Mouse (Mus musculus) MEL (cell line): ENCODE results near the gene Erg. TPM values are rescaled to one million over a fixed set of nuclear protein-coding genes. Genes with fewer than 3 reads are reported as not detected.

Experiments used
- DNase-seq: peaks from one replicate; pipeline ENCODE4 v3.0.0; 2011; ENCODE audit warnings: low read depth, low spot score
- H3K27ac ChIP-seq: 2 replicates; pipeline ENCODE4 v1.5.1; 2012; ENCODE audit warnings: low read depth, mild to moderate bottlenecking, control low read depth, low read length, moderate library complexity; ENCODE audit not compliant: control insufficient read depth
- H3K27me3 ChIP-seq, 2 experiments: fragments of 150-350 bp in 1 of 2; sonication (generic) in 1 of 2; 2 replicates each; pipeline ENCODE4 v1.6.1; 2012; ENCODE audit warnings: low read length in 2 of 2, mild to moderate bottlenecking in 2 of 2, improper control_type of control experiment in 1 of 2, moderate library complexity in 1 of 2; ENCODE audit not compliant: insufficient read depth in 2 of 2, control insufficient read depth in 1 of 2
- H3K36me3 ChIP-seq, 2 experiments: 2 replicates each; pipeline ENCODE4 v1.6.1; 2012 to 2014; ENCODE audit warnings: low read length in 2 of 2, improper control_type of control experiment in 1 of 2, inconsistent platforms in 1 of 2, mild to moderate bottlenecking in 1 of 2; ENCODE audit not compliant: insufficient read depth in 2 of 2, control insufficient read depth in 1 of 2
- H3K4me1 ChIP-seq, 2 experiments: fragments of 150-350 bp in 1 of 2; sonication (generic) in 1 of 2; 2 replicates each; pipeline ENCODE4 v1.6.1; 2012; ENCODE audit warnings: low read length in 2 of 2, improper control_type of control experiment in 1 of 2, mild to moderate bottlenecking in 1 of 2; ENCODE audit not compliant: insufficient read depth in 2 of 2, control insufficient read depth in 1 of 2
- H3K4me3 ChIP-seq, 2 experiments: fragments of 150-350 bp in 1 of 2; sonication (generic) in 1 of 2; 2 replicates each; pipeline ENCODE4 v1.5.1; 2012; ENCODE audit warnings: low read depth in 2 of 2, low read length in 2 of 2, mild to moderate bottlenecking in 2 of 2, moderate library complexity in 2 of 2, control low read depth in 1 of 2, improper control_type of control experiment in 1 of 2; ENCODE audit not compliant: control insufficient read depth in 1 of 2, insufficient read depth in 1 of 2
- H3K79me2 ChIP-seq: 2 replicates; pipeline ENCODE4 v1.6.1; 2012; ENCODE audit warnings: mild to moderate bottlenecking, low read length, moderate library complexity; ENCODE audit not compliant: control insufficient read depth, poor library complexity, insufficient read depth
- H3K9ac ChIP-seq: 2 replicates; pipeline ENCODE4 v1.6.1; 2012; ENCODE audit warnings: low read depth, mild to moderate bottlenecking, control low read depth, low read length, moderate library complexity; ENCODE audit not compliant: control insufficient read depth, poor library complexity, severe bottlenecking
- H3K9me3 ChIP-seq: fragments of 150-350 bp; sonication (generic); replicated peaks from 2 replicates; pipeline ENCODE4 v1.6.1; 2012; ENCODE audit warnings: mild to moderate bottlenecking, low read length, improper control_type of control experiment, moderate library complexity; ENCODE audit not compliant: insufficient read depth
- BHLHE40 ChIP-seq: IDR thresholded peaks from 2 replicates; pipeline ENCODE4 v1.6.1; 2012; ENCODE audit warnings: low read depth, mild to moderate bottlenecking, inconsistent platforms, low read length, improper control_type of control experiment, borderline replicate concordance
- CHD1 ChIP-seq: IDR thresholded peaks from 2 replicates; pipeline ENCODE4 v1.6.1; 2012; ENCODE audit warnings: low read depth, mild to moderate bottlenecking, inconsistent platforms, low read length, improper control_type of control experiment
- CHD2 ChIP-seq: IDR thresholded peaks from 2 replicates; pipeline ENCODE4 v1.6.1; 2011; ENCODE audit warnings: low read length, improper control_type of control experiment
- CTCF ChIP-seq, 3 experiments: IDR thresholded peaks in 2 of 3; conservative IDR thresholded peaks in 1 of 3; 2 replicates each; pipeline ENCODE4 v1.5.1; 2011 to 2012; ENCODE audit warnings: low read length in 3 of 3, low read depth in 2 of 3, mild to moderate bottlenecking in 2 of 3, improper control_type of control experiment in 1 of 3, inconsistent platforms in 1 of 3, mixed read lengths in 1 of 3, moderate library complexity in 1 of 3; ENCODE audit not compliant: control insufficient read depth in 1 of 3, insufficient read depth in 1 of 3, poor library complexity in 1 of 3, severe bottlenecking in 1 of 3
- E2F4 ChIP-seq: IDR thresholded peaks from 2 replicates; pipeline ENCODE4 v1.6.1; 2011; ENCODE audit warnings: low read depth, low read length, improper control_type of control experiment, borderline replicate concordance
- GATA1 ChIP-seq: IDR thresholded peaks from 2 replicates; pipeline ENCODE4 v1.6.1; 2011; ENCODE audit warnings: low read depth, low read length, improper control_type of control experiment
- JUND ChIP-seq: IDR thresholded peaks from 2 replicates; pipeline ENCODE4 v1.6.1; 2011; ENCODE audit warnings: low read depth, mild to moderate bottlenecking, improper control_type of control experiment, low read length
- MAFK ChIP-seq: IDR thresholded peaks from 2 replicates; pipeline ENCODE4 v1.6.1; 2011; ENCODE audit warnings: low read depth, mild to moderate bottlenecking, low read length, improper control_type of control experiment, borderline replicate concordance
- MAX ChIP-seq: IDR thresholded peaks from 2 replicates; pipeline ENCODE4 v1.6.1; 2011; ENCODE audit warnings: low read length, improper control_type of control experiment
- MEF2A ChIP-seq: IDR thresholded peaks from 2 replicates; pipeline ENCODE4 v1.6.1; 2014; ENCODE audit warnings: low read depth, mild to moderate bottlenecking, inconsistent platforms, low read length, improper control_type of control experiment; ENCODE audit not compliant: poor library complexity, insufficient replicate concordance, severe bottlenecking; ENCODE audit errors: extremely low read depth
- MXI1 ChIP-seq: IDR thresholded peaks from 2 replicates; pipeline ENCODE4 v1.6.1; 2011; ENCODE audit warnings: mild to moderate bottlenecking, low read depth, low read length, improper control_type of control experiment
- MYB ChIP-seq: IDR thresholded peaks from 2 replicates; pipeline ENCODE4 v1.6.1; 2011; ENCODE audit warnings: mild to moderate bottlenecking, low read depth, low read length, improper control_type of control experiment
- MYC ChIP-seq: IDR thresholded peaks from 2 replicates; pipeline ENCODE4 v1.6.1; 2011; ENCODE audit warnings: low read depth, mild to moderate bottlenecking, low read length, improper control_type of control experiment, moderate library complexity
- NELFE ChIP-seq: IDR thresholded peaks from 2 replicates; pipeline ENCODE4 v1.6.1; 2011; ENCODE audit warnings: low read depth, low read length, improper control_type of control experiment
- NRF1 ChIP-seq: IDR thresholded peaks from 2 replicates; pipeline ENCODE4 v1.6.1; 2014; ENCODE audit warnings: low read depth, mild to moderate bottlenecking, inconsistent platforms, low read length, improper control_type of control experiment, moderate library complexity; ENCODE audit not compliant: poor library complexity, insufficient read depth, severe bottlenecking
- POLR2A ChIP-seq, 2 experiments: IDR thresholded peaks; 2 replicates each; pipeline ENCODE4 v1.6.1; 2011 to 2012; ENCODE audit warnings: low read length in 2 of 2, mild to moderate bottlenecking in 2 of 2, control low read depth in 1 of 2, improper control_type of control experiment in 1 of 2, low read depth in 1 of 2, moderate library complexity in 1 of 2; ENCODE audit not compliant: control insufficient read depth in 1 of 2, insufficient read depth in 1 of 2, poor library complexity in 1 of 2
- POLR2AphosphoS5 ChIP-seq: IDR thresholded peaks from 2 replicates; pipeline ENCODE4 v1.6.1; 2012; ENCODE audit warnings: low read depth, borderline replicate concordance, mild to moderate bottlenecking, inconsistent platforms, low read length, moderate library complexity, mixed read lengths
- RAD21 ChIP-seq: IDR thresholded peaks from 2 replicates; pipeline ENCODE4 v1.6.1; 2011; ENCODE audit warnings: mild to moderate bottlenecking, low read depth, low read length, improper control_type of control experiment
- SMC3 ChIP-seq: IDR thresholded peaks from 2 replicates; pipeline ENCODE4 v1.6.1; 2011; ENCODE audit warnings: low read depth, low read length, improper control_type of control experiment
- TBP ChIP-seq: IDR thresholded peaks from 2 replicates; pipeline ENCODE4 v1.8.0; 2011; ENCODE audit warnings: low read depth, low read length, improper control_type of control experiment
- TCF12 ChIP-seq: IDR thresholded peaks from 2 replicates; pipeline ENCODE4 v1.6.1; 2014; ENCODE audit warnings: low read depth, mild to moderate bottlenecking, inconsistent platforms, low read length, improper control_type of control experiment, moderate library complexity
- UBTF ChIP-seq: IDR thresholded peaks from 2 replicates; pipeline ENCODE4 v1.6.1; 2012; ENCODE audit warnings: low read depth, mild to moderate bottlenecking, inconsistent platforms, low read length, improper control_type of control experiment, moderate library complexity, borderline replicate concordance; ENCODE audit not compliant: insufficient read depth
- USF2 ChIP-seq, 2 experiments: IDR thresholded peaks; 2 replicates each; pipeline ENCODE4 v1.6.1; 2011 to 2012; ENCODE audit warnings: improper control_type of control experiment in 2 of 2, low read length in 2 of 2, borderline replicate concordance in 1 of 2, inconsistent platforms in 1 of 2, low read depth in 1 of 2, mild to moderate bottlenecking in 1 of 2; ENCODE audit not compliant: insufficient read depth in 1 of 2
- ZC3H11A ChIP-seq: IDR thresholded peaks from 2 replicates; pipeline ENCODE4 v1.6.1; 2012; ENCODE audit warnings: low read depth, mild to moderate bottlenecking, inconsistent platforms, low read length, improper control_type of control experiment
- ZMIZ1 ChIP-seq: IDR thresholded peaks from 2 replicates; pipeline ENCODE4 v1.6.1; 2012; ENCODE audit warnings: low read depth, mild to moderate bottlenecking, inconsistent platforms, low read length, improper control_type of control experiment, moderate library complexity
- ZNF384 ChIP-seq: IDR thresholded peaks from 2 replicates; pipeline ENCODE4 v1.6.1; 2012; ENCODE audit warnings: low read depth, mild to moderate bottlenecking, inconsistent platforms, low read length, improper control_type of control experiment
- polyA plus RNA-seq, 2 experiments: library from polyadenylated mRNA; stranded (reverse) in 1 of 2; unstranded in 1 of 2; fragments of >175 nt in 1 of 2; fragments of >200 nt in 1 of 2; gene quantifications; 2 replicates each; pipeline versions ENCODE4 v1.2.1 to v1.2.4; 2012; ENCODE audit warnings: low replicate concordance in 2 of 2, low read depth in 1 of 2; ENCODE audit not compliant: insufficient read length in 2 of 2, insufficient read depth in 1 of 2, missing spikeins in 1 of 2
- total RNA-seq: library from RNA; depleted of rRNA; stranded (reverse); fragments of 300-350 nt; gene quantifications from 2 replicates; pipeline ENCODE4 v1.2.3, GENCODE M21; 2012

The Erg gene
- total and polyA plus RNA-seq, 3 experiments = 0.11 to 0.27 TPM; not detected in 1

GRCm38 (mm10) chr16:95340885-95341791 lies 245.3 kb downstream of the Erg start:
- no peak for TF ChIP-seq MXI1
- peak; percentile 38; the same call in 1 of the 2 replicates for TF ChIP-seq NRF1
- TF ChIP-seq RAD21 = peak; percentile 73
- no peak for TF ChIP-seq JUND
- peak; percentile 50 to 75 (median 73) for TF ChIP-seq CTCF (IDR thresholded peaks at IDR 0.05 in 2 of 3, conservative IDR thresholded peaks at IDR 0.05 in 1 of 3; ENCODE audit: control insufficient read depth in 1 of 3, insufficient read depth in 1 of 3, low read depth in 2 of 3, low read length in 3 of 3, poor library complexity in 1 of 3, severe bottlenecking in 1 of 3)
- TF ChIP-seq MEF2A = no peak
- peak; percentile 50 for TF ChIP-seq ZC3H11A
- no peak for TF ChIP-seq TCF12
- TF ChIP-seq E2F4 = no peak
- TF ChIP-seq ZMIZ1 = no peak
- no peak for TF ChIP-seq USF2 (IDR thresholded peaks at IDR 0.05; ENCODE audit: borderline replicate concordance in 1 of 2, insufficient read depth in 1 of 2, low read depth in 1 of 2, low read length in 2 of 2)
- no peak for TF ChIP-seq MAFK
- TF ChIP-seq UBTF = no peak
- TF ChIP-seq SMC3 = peak; percentile 79
- no peak for TF ChIP-seq GATA1
- TF ChIP-seq MYC = no peak
- TF ChIP-seq MAX = no peak
- no peak for TF ChIP-seq ZNF384
- TF ChIP-seq, all 39 proteins: peak for 5
- H3K4me3 ChIP-seq = no peak overlapping the region
- peaks cover 4 to 6% of the 10 kb centered on the region in 2 experiments for H3K27me3 ChIP-seq
- H3K9ac ChIP-seq = no peak overlapping the region
- H3K36me3 ChIP-seq = no peaks in the 10 kb centered on the region
- DNase-seq = peak; percentile 66
- no peaks in the 10 kb centered on the region; the same call in 1 of the 2 replicates for H3K79me2 ChIP-seq
- H3K9me3 ChIP-seq = no peaks in the 10 kb centered on the region
- H3K4me1 ChIP-seq = no peaks in the 10 kb centered on the region
- H3K27ac ChIP-seq = no peak overlapping the region

DNA sequence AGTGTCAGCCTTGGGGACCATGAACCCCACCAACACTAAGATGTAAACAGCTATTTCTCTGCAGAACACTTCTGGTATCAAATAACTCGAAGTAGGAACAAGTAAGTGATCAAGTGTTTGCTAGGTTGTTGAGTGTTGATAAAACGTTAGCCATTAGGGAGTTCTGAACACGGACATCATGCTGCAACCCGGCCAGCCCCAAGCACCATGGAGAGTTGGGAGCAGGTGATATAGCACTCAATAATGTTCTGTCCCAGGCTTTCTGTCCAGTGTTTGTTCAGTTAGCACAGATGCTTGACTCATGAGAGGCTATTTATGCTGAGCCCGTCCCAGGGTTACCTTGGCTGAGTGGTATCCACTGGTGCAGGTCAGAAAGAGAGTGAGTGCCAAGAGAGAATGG lies 254.2 kb downstream of the Erg start:
- Histone ChIP-seq H3K27ac (no peak overlapping the region), H3K9ac (no peak overlapping the region)
- TF ChIP-seq POLR2A (IDR thresholded peaks at IDR 0.05; ENCODE audit: control insufficient read depth in 1 of 2, insufficient read depth in 1 of 2, low read depth in 1 of 2, low read length in 2 of 2, poor library complexity in 1 of 2) (no peak), ZNF384 (no peak), BHLHE40 (no peak), NRF1 (no peak), POLR2AphosphoS5 (no peak), TBP (no peak), CHD2 (no peak), MYC (no peak), E2F4 (no peak), NELFE (no peak), MYB (no peak), CHD1 (no peak), UBTF (no peak), RAD21 (no peak)
- TF ChIP-seq, all 39 proteins: peak for 0
- Histone ChIP-seq H3K27me3 (peaks cover 2 to 6% of the 10 kb centered on the region in 2 experiments; a peak in 2 of 4 replicates), H3K36me3 (no peaks in the 10 kb centered on the region), H3K9me3 (no peaks in the 10 kb centered on the region), H3K79me2 (no peaks in the 10 kb centered on the region), H3K4me1 (no peaks in the 10 kb centered on the region), H3K4me3 (no peak overlapping the region)
- no peak for DNase-seq
